Mouse (Mus musculus) adrenal gland, adult 18-20 months (tissue): ENCODE results near the gene Aspn. TPM values are rescaled to one million over a fixed set of nuclear protein-coding genes. Genes with fewer than 3 reads are reported as not detected.

Experiments used
- DNase-seq, 2 experiments: peaks; one replicate each; pipeline ENCODE4 v3.0.0; 2021 to 2022; ENCODE audit warnings: low spot score in 2 of 2
- long read RNA-seq, 2 experiments: library from polyadenylated mRNA; stranded (forward); transcript quantifications; one replicate each; pipeline ENCODE4 v2.0.0; 2021
- total RNA-seq, 2 experiments: library from RNA; stranded (reverse); gene quantifications; 1 replicate in 1 of 2; 2 replicates in 1 of 2; pipeline ENCODE4 v1.2.3; 2021

Aspn gene
- 1 to 10 TPM; 2.8 to 7.6 TPM for total RNA-seq
- long read RNA-seq, experiment 1, transcript Aspn-201 (8 exons, 2,310 nt), result major isoform, 8 of 8 reads
- long read RNA-seq, experiment 1, partial matches to known transcripts, result 0 of 8 reads
- long read RNA-seq, experiment 1, other reads (novel, unspliced or antisense), result 0 of 8 reads
- long read RNA-seq, experiment 2, partial matches to known transcripts, result 1 of 2 reads
- long read RNA-seq, experiment 2, other reads (novel, unspliced or antisense), result 0 of 2 reads

DNA sequence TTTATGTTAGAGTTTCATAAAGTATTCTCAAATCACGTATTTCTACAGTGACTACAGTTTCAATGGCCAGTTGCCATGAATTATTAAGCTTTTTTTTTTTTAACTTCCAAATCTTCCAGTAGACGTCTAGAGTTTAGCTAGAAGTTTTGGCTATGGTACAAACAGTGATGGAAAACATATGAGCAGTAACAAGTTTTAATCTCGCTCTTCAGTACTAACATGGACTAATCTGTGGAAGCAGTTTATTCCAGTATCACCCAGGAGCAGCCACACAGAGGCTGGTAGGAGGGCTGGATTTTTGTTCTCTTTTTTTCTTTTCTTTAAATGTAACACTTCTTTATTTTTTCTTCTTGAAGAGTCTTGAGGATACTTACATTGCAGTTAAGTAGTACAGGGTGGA, at the start of gene Aspn:
Gene Aspn (plus strand): TSS at position 165 of the 400 bp plus-strand sequence.
- DNase-seq, result no peak

DNA sequence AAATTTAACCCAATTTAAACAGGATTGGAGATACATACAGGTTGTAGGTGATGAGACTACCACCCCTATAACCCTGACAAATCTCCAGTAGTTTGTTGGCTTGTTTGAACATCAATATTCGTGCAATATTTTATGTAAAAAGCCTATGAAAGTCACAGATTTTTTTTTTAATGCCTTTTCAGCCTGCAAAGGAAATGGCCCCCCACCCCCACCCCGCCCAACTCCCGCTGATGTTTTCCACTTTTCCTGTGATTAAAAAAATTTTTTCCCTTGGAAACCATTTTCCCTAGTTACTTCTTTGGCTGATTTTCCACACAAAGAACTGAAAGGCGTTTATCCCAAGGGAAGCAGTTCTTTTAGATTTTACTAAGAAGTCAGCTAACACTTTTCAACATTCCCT, 39.7 kb upstream of the Aspn start, which contains the start of gene Ecm2:
Gene Ecm2 (plus strand): TSS at position 301 of the 400 bp plus-strand sequence.
- DNase-seq, result no peak

DNA sequence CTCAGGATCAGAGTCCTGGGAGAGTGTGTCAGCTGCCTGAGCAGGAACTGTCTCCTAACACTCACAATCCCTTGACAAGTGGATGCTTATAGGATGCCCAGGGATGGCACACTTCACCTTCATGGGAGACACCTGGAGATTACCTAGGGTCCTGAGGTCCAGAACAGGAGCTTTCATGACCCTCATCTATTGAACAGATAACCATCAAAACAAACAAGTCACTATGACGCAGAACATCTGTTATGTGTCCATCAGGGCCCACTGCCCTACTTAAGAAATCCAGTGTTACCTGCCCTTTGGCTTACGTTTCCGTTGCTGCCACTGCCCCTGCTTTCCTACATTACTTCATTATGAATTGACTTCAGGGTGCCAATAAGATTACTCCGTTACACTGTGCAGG, 38.5 kb upstream of the Aspn start:
- DNase-seq, result no peak

DNA sequence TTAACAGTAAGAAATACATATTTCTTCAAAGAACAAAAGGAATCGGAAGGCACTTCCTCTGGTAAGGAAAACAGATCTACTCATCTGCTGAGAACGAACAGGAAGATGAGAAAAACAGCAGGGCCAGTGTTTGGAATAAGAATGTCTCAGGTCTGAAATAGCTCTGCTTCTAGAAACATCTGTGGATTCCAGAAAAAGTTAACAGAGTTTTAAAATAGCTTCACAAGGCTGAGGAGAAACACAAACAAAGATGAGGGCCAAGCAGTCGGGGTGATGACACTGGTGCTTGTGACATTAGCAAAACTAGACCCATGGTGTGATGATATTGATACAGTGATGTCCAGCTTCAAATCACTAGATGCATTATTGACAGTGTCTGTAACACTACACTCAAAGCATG, 37.1 kb upstream of the Aspn start:
- DNase-seq, result no peak

DNA sequence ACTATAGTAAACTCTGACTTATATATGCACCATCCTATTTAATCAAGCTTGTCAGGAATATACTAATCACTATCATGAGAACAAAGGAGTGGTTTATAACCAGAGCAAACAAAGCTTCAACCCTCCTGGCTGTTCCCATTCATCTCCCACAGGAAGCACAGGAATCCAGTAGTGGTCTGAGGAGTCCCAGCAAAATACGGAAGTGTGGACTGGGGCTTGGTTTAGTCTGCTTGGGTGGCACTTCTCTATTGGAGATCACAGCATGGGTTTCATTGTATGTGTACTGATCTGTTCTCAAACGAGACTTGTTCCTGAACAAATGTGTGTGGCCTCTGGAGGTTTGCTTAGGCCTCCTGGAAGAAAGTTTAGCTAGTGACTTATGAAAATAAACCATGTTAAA, 25.5 kb upstream of the Aspn start:
- no peak for DNase-seq

DNA sequence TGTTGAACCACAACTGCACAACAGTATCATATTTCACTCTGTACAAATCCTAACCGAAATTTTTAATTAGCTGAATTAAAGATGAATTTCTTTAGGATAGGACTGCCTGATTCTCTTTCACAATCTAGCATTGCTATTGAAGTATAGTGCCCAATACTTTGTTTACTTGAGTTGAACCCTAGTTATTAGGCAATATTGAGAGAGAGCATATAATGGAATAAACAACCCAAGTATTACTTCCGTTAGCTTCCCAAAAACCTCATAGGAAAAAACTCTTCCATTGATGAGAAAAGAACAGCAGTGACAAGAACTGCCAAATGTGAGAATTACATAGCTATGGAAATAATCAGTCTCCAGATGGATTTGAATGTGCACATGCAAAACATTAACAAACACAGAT, 18.0 kb upstream of the Aspn start:
- no peak for DNase-seq

DNA sequence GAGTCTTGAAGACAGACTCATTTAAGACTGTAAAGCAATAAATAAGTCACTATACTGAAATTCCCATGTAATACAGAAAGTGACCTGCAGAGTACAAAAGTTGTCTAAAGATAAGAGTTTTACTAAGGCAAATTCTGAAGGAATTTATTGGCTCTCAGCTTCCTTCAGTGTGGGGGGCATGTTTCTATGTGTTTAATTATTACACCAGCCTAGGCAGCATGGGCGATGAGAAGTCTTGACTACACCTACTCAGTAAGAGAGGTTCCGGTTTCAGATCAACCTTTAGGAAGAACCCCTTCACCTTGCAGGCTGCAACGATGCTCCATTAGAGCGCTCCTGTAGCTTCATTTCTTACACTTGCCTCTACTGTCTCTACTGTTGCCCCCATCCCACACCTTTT, 13.6 kb upstream of the Aspn start:
- no peak for DNase-seq

DNA sequence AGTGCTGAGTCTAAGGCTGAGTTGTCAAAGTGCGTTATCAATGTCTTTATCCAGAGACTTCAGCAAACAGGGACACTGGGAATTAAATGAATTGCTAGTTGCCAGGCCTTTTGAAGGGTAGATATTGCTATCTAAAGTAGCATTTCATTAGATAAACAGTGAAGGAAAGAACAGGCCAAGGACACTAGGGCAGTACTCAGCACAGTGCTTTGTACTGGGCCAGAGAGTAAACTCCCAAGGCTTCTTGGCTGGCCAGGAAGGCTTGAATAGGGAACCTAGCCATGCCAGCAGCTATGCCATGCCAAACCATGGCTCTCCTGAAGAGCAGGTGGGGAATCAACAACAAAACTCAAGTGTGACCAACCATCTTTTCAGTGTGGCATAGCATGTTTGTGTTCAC, 7.3 kb upstream of the Aspn start:
- no peak for DNase-seq

DNA sequence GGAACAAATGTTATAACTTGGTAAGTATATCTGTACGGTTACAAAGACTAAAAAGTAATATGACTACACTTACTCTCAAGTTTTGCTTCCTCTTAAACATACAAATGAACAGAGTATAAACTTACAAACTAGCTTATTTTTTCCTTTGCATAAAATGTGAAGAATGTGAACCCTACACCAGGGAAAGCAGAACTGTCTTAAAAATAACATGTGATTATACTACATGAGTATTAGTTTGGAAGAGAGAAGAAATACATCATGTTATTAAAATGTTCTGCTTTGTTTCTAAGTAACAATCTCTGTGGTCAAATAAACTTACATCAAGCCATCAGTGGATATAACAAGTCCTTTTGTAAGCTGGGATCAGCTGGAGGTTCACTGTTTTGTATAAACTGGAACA, 5.5 kb upstream of the Aspn start:
- DNase-seq, result no peak

DNA sequence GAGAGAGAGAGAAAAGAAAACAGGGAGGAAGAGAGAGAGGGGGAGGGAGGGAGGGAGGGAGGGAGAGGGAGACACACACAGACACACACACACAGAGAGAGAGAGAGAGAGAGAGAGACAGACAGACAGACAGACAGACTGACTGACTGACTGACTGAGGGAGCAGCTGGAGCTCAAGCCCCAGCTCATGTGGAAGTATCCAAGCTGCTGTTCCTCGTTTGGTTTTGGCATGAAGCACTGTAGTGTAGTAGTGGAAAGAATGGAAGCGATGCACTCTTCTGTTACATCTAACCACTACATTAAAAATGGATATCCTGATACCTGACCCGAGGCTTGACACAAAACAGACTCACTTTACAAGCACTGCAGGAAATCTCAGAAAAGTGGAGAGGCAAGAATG, 1.4 kb downstream of the Aspn start:
- no peak for DNase-seq

DNA sequence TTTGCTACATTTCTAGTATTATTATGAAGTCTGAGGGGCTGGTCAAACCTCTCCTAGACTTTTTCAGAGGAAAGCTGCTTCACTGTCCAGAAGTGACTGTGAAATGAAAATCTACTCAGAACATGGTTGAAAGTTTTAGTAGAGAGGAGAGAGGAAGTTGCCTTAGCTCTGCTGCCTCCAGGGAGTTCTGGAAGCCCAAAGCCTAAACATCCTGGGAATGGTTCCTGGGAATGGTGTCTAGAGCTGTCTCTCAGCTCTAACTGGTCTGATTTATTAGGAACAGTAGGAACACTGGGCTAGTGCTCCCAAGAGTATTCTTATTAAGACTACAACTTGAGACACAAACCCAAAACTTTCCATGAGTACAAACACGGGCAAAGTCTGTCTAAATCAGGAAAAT, 2.3 kb downstream of the Aspn start:
- DNase-seq, result no peak

DNA sequence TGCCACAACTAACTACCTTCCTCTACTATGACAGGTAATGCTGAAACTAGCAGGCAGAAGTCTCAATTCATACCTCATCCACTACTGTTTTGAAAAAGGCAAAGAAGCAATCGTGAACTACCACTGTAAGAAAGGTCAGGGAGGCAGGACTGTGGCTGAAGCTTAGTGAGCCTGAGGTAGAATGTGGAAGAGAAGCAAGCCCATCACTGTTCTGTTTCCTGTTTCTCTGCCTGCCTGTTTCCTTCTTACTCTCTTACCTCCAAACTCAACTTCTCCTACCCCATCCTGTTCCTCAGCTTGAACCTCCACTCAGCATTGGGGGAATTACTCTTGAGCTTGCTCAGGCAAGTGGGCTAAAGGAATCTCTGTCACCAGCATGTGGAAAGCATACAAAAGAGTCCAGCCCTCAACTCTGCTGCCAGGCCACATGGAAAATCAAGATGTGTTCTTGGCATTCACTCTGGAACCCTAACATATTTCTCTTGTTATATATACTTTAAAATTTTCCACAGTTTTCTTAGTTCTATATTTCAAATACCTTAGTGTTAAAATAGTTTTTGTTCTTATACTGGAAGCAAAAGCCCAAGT, 3.4 kb downstream of the Aspn start:
- DNase-seq, result no peak

DNA sequence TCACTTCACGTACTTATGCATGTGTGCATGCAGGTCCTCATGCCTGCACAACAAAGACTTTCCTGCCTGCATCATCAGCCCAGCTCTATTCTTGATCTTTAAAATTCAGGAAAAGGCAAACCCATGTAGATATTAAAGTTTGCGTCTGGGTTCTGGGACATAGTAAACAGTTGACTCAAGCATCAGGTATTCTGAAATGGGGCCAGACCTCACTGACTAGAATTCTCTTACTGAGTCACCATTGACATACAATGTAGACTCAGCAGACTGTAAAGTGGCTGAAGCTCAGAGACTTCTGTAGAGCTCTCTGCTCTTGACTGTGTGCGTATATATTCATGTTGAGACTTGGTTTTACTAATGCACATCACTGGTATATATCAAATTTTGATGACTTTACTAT, 5.4 kb downstream of the Aspn start:
- DNase-seq, result no peak

DNA sequence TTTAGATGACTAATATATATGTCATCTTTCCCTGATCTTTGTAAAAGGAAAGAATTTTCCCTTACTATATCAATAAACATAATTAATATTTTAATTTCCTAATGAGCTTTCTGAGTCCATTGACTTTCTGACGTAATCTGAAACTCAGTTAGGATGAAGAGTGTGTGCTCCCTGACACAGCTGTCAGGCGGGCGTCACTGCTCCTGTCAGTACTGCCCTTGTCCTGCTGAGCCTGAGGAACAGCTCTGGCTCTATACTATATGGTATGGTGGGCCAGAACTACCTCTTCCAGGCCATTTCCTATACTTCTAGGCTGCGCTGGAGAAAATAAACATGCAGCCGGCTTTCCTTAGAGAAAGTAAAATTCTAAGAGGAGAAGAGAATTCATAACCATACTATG, 10.3 kb downstream of the Aspn start:
- no peak for DNase-seq

DNA sequence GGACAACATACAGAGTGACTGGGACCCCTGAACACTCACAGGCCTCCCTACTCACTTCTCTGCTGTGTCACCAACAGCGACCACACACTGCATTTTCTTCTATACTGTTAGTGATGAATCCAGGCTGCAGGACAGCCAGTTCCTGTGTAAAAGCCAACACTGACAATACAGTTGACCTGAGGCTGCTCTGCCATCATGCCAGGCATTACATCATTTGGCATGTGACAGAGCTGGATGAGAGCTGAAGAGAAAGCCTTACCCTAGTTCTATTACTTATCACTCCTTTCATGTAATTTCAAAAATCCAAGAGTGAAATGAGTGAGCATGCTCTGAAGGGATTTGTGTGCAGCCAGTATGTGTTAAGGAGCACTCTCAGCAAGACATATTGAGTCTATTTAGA, 12.0 kb downstream of the Aspn start:
- DNase-seq, result no peak

DNA sequence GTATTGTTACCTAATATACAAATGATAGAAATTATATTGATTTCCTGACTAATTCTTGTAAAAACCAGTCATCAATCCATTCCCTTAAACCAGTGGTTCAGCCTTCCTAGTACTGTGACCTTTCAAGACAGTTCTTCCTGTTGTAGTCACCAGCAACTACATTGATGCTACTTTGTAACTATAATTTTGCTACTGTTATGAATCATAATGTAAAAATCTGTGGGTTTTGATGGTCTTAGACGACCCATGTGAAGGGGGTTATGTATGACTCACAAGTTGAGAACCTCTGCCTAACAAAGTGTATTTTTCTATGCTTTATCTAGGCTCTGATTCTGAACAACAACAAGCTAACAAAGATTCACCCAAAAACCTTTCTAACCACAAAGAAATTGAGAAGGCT, 12.7 kb downstream of the Aspn start:
- no peak for DNase-seq

DNA sequence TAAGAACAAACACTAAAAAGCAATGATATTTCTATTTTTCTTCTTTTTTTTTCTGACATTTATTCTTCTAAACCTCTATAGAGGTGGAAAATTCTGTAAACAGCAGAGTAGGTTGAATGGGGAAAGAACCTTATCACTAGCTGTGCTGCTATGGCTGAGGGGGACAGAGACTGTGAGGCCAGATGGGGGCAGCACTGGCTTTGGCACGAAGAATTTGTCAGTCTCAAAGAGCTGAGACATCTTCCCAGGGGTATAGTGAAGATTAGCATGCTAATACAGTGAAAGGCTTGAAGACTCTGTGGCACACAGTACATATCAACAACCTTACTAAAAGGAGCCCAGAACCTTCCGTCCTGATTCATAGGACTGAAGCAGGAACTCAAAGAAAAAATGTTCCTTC, 14.9 kb downstream of the Aspn start:
- peak in 1 of 2 experiments; percentile 23 for DNase-seq

DNA sequence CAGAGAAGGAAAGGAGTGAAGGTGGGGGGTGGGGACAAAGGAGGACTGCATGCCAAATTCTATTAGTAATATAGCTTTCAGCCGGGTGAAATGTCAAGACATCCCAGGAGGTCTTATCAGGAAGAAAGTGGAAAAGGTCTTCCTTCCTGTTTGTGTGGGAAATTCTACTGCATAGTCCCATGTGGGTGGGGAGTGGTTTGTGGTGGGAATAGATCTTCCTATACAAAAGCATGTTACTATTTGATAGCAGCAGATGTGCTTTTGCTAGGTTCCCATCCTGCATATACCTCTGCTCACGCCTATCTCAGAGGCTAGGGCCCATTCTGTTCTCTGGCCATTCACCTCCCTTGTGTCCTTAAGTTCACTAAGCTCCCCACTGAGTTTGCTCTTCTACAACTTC, 16.6 kb downstream of the Aspn start:
- no peak for DNase-seq

DNA sequence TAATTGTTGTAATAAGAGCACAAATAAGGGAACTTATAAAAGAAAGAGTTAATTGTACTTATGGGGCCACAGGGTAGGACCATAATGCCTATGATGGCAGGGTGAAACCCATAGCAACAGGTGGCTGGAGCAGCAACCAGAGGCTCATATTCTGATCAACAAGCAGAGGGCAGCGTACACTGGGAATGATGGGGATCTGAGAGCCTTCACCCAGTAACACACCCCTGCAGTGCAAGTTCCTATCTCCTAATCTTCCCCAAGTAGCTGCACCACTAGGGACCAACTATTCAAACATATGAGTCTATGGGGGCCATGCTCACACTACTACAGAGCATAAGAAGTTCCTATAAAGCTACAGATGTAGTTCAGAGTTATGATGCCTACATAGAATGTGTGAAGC, 20.1 kb downstream of the Aspn start:
- DNase-seq, result no peak

DNA sequence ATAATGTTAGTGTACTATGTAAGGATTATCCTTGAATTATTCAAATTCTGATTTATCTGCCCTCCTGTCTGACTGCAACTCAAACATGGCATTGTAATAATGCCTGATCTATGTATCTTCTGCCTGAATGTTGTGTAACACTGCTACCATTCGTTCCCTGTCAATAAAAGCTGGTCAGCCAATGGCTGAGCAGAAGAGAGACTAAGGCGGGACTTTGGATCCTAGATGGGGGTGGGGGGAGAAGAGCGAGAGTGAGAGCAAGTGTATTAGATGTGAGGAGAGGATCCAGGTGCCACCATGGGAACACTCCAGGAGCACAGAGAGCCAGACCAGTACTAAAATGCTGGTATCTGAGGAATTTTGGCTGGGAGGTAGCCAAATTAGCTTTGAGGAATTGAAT, 26.1 kb downstream of the Aspn start:
- DNase-seq, result no peak

DNA sequence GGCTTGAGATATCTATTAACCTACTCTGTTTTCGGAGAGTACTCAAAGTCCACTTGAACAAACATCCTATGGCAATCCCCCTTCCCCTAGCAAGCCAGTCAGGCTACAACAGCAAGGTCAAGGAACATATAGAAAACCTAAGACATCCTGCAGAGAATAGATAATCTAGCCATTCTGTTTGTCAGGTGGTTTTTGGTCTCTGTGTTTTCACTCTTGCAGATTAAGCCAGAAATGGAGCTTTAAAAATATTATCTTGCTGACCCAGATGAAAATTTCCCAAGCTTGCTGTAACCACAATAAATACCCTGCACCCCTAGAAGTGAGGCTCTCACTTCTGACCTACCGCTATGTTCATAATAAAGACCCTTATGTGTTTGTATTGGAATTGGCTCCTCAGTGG, 27.2 kb downstream of the Aspn start:
- DNase-seq, result no peak

DNA sequence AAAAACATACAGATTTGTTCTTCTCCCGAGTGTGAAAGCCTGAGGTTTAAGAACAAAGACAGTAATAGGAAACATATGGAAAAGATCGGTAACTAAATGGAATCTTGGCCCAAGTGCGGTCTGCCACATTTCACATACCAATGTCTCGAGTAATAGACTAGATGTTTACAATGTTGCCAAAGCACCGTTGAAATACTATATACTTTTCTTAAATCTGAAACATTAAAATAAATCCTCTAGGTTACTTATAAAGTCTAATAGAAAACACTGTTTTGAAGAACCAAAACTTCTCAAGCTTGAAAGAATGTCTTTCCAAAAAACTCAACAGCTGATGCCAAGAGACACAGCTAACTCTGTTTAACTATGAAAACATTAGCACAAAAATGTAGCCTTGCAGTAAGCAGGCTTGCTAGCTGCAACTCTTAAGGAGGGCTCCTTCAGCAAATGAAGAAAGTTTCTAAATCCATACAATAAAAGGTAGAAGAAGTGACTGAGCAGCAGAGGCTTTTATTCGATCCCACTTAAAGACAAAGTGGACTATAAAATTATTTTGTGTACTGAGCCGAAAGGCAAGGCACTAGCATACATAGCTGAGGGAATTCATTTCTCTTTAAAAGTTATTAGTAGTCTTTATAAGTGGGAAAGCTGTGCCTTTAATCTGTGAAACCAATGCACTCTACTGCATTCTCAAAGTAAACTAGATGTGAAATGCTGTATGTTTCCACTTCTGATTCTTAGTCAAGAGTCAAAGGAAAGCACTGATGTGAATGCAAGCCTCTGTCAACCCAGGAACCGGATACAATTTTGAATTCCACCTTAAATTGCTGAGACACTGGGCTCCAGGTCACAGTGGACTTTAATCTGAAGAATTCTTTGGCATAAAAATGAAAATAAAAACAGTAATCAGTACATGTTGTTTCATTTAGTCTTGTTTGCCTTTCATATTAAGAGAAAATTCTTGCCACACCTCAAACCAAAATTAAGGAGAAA, 37.6 kb downstream of the Aspn start, which contains the start of gene Omd:
Gene Omd (plus strand): TSS at position 922 of the 990 bp plus-strand sequence.
- DNase-seq, result no peak
